Mouse (Mus musculus) macrophage (primary cell): Measurements from ENCODE around the gene Lrrc8b. TPM values are rescaled to one million over a fixed set of nuclear protein-coding genes. Genes with fewer than 3 reads are reported as not detected.

Source experiments
- H3K27ac ChIP-seq: fragments of 350-480 bp; formaldehyde crosslinking; 2 replicates; pipeline ENCODE4 v1.9.0; 2021
- H3K36me3 ChIP-seq: fragments of 350-480 bp; formaldehyde crosslinking; 2 replicates; pipeline ENCODE4 v1.9.0; 2021; ENCODE audit errors: inconsistent target
- H3K4me3 ChIP-seq: fragments of 350-480 bp; formaldehyde crosslinking; 2 replicates; pipeline ENCODE4 v1.9.0; 2021; ENCODE audit errors: inconsistent target
- H3K79me2 ChIP-seq: fragments of 350-480 bp; formaldehyde crosslinking; 2 replicates; pipeline ENCODE4 v1.9.0; 2021; ENCODE audit errors: inconsistent target
- WGBS: methylation state at CpG from one replicate; pipeline ENCODE4 v1.1.7; 2026; ENCODE audit warnings: inconsistent platforms; ENCODE audit not compliant: missing documents; 5-methylcytosine and 5-hydroxymethylcytosine counted together
- polyA plus RNA-seq: library from polyadenylated mRNA; stranded (reverse); fragments of 250-400 nt; gene quantifications from 3 replicates; pipeline ENCODE4 v1.2.4, GENCODE M21; 2018; ENCODE audit warnings: inconsistent platforms

The Lrrc8b gene
- polyA plus RNA-seq, 1 experiment from 2014 or later, result 4.6 TPM

- WGBS, result 79% methylated on average over 3 of the region's 3 CpGs
- H3K4me3 ChIP-seq, result no peak overlapping the region
These were observed 85.6 kb downstream of the Lrrc8b start for GRCm38 (mm10) chr5:105501136-105501535.

GRCm38 (mm10) chr5:105508813-105509212 lies 93.2 kb downstream of the Lrrc8b start:
- no peaks in the 10 kb centered on the region for H3K79me2 ChIP-seq
- H3K4me3 ChIP-seq, result no peak overlapping the region
- H3K27ac ChIP-seq, result no peak overlapping the region
- 94% methylated on average over 6 of the region's 6 CpGs for WGBS
- no peaks in the 10 kb centered on the region for H3K36me3 ChIP-seq

More at GRCm38 (mm10) chr5:105501136-105501535, 85.6 kb downstream of the Lrrc8b start:
- H3K79me2 ChIP-seq, result no peaks in the 10 kb centered on the region
- no peaks in the 10 kb centered on the region for H3K36me3 ChIP-seq
- no peak overlapping the region for H3K27ac ChIP-seq

DNA sequence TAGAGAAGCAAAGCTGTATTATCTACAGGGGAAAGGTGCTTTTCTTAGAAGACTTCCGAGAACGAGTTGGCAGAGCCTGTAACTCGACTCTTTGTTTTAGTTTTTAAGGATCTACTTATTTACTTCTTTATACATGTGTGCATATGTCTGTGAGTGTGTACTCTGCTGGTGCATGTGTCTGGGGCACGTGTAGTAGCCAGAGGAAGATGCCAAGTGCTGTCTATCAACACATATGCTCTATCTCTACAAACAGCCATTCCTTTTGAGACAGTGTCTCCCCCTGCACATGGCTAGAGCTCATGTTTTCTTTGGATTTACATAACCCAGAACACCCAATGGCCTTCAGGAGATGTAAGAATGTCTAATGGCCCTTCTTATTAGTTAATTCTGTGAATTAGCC lies 96.7 kb downstream of the Lrrc8b start:
- Histone ChIP-seq H3K79me2 (no peaks in the 10 kb centered on the region), H3K36me3 (no peaks in the 10 kb centered on the region), H3K27ac (no peak overlapping the region), H3K4me3 (no peak overlapping the region)
- 86% methylated on average over 4 of the region's 4 CpGs for whole genome bisulfite sequencing

DNA sequence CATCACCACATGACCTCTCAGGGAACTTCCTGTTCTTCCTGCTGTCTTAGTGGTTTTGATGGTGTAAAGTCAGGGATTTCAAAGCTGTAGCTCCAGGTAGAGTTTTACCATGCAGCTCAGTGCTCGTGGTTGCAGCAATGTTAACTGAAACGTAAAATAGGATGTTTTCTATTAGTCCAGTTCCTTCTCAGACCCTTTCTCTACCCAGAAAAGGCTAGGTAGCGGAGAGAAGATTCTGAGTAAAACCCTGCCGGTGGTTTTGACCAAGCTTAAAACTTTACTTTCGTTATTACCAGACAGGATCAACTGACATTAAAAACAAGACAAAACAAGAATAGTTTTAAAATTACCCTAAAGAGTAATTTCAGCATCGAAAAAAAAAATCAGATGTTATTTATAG lies 100.0 kb downstream of the Lrrc8b start:
- Histone ChIP-seq H3K79me2 (peaks cover 9% of the 10 kb centered on the region), H3K36me3 (no peaks in the 10 kb centered on the region), H3K4me3 (no peak overlapping the region), H3K27ac (no peak overlapping the region)
- WGBS, result 29% methylated on average over 6 of the region's 6 CpGs

- Histone ChIP-seq H3K79me2 (peaks cover 17% of the 10 kb centered on the region), H3K27ac (no peak overlapping the region), H3K36me3 (no peaks in the 10 kb centered on the region), H3K4me3 (no peak overlapping the region)
- WGBS, result 91% methylated on average over 3 of the region's 3 CpGs
These were observed 100.7 kb downstream of the Lrrc8b start for GRCm38 (mm10) chr5:105516290-105516689.

- H3K36me3 ChIP-seq, result no peaks in the 10 kb centered on the region
- peaks cover 33% of the 10 kb centered on the region for H3K79me2 ChIP-seq
- WGBS, result 28% methylated on average over 5 of the region's 7 CpGs
- no peak overlapping the region for H3K27ac ChIP-seq
- peak overlapping the region; percentile 61; the same call in 1 of the 2 replicates for H3K4me3 ChIP-seq
These were observed 102.5 kb downstream of the Lrrc8b start for GRCm38 (mm10) chr5:105517992-105518625.

GRCm38 (mm10) chr5:105518626-105519095 lies 103.1 kb downstream of the Lrrc8b start:
- H3K27ac ChIP-seq, result peak overlapping the region; percentile 71
- peaks cover 39% of the 10 kb centered on the region for H3K79me2 ChIP-seq
- peak overlapping the region; percentile 61 for H3K4me3 ChIP-seq
- H3K36me3 ChIP-seq, result no peaks in the 10 kb centered on the region
- under 1% methylated on average over 16 of the region's 16 CpGs for WGBS

- peak within 1 kb of the TSS; percentile 71 for H3K27ac ChIP-seq
- peak within 1 kb of the TSS; percentile 68 for H3K4me3 ChIP-seq
- no peaks in the 10 kb centered on the region for H3K36me3 ChIP-seq
- WGBS, result 1% methylated on average over 93 of the region's 93 CpGs
- peaks cover 45% of the 10 kb centered on the region for H3K79me2 ChIP-seq
These were observed 103.8 kb downstream of the Lrrc8b start, which contains the start of gene Lrrc8c for GRCm38 (mm10) chr5:105519096-105519975. Lrrc8c (plus strand) TSS chr5:105519388.

GRCm38 (mm10) chr5:105519976-105520300 lies 104.4 kb downstream of the Lrrc8b start:
- peak overlapping the region; percentile 68 for H3K4me3 ChIP-seq
- peak overlapping the region; percentile 8; the same call in 1 of the 2 replicates for H3K27ac ChIP-seq
- peaks cover 51% of the 10 kb centered on the region for H3K79me2 ChIP-seq
- 7% methylated on average over 4 of the region's 5 CpGs for WGBS
- no peaks in the 10 kb centered on the region for H3K36me3 ChIP-seq

DNA sequence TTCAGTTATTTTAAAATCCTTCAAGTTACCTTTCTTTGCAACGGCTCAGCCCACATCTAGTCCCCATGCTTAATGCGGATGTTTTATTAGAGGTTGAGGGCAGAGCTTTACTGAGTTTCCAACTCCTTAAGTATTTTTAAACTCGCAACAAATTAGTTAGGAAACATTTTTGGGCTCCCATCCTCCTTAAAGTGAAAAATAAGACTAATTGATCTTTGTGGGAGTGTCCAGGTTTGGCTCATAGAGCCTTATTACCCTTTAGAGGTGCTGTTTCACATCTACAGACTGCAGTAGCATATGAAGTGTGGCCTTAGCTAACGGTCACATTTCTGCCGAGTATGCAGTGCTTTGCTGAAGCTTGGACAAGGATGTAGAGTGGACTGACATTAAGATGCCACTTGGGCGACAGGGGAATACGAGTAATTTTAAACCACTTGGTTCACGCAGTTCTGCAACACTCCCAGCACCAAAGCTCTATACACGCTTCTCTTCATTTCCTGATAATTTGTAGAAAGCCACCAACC lies 104.9 kb downstream of the Lrrc8b start:
- Histone ChIP-seq H3K79me2 (peaks cover 51% of the 10 kb centered on the region), H3K27ac (no peak overlapping the region), H3K4me3 (peak overlapping the region; percentile 68), H3K36me3 (no peaks in the 10 kb centered on the region)
- 29% methylated on average over 9 of the region's 9 CpGs for WGBS

GRCm38 (mm10) chr5:105523452-105523851 lies 107.9 kb downstream of the Lrrc8b start:
- Histone ChIP-seq H3K79me2 (peaks cover 57% of the 10 kb centered on the region), H3K4me3 (no peak overlapping the region), H3K27ac (no peak overlapping the region), H3K36me3 (no peaks in the 10 kb centered on the region)
- WGBS, result 69% methylated on average over 3 of the region's 3 CpGs

DNA sequence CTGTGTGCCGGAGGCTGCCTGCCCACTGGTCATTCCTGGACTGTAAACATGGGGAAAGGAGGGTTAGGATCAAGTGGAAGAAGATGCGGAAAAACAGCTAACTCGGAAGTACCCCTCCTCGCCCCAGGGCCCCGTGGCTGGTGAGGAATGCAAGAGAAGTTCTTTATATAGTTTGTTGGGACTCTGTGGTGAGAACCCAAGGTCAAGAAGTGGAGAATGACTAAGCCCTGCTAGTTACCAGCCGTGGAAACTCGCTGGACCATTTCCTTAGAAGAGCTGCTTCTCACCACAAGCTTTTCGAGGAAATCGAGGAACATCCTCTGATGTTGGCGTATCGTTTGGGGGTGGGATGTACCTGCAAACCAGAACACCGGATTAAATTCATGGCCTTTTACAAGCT lies 109.4 kb downstream of the Lrrc8b start:
- H3K36me3 ChIP-seq, result no peaks in the 10 kb centered on the region
- H3K27ac ChIP-seq, result no peak overlapping the region
- 87% methylated on average over 12 of the region's 12 CpGs for WGBS
- peaks cover 62% of the 10 kb centered on the region for H3K79me2 ChIP-seq
- no peak overlapping the region for H3K4me3 ChIP-seq

- Histone ChIP-seq H3K79me2 (peaks cover 57% of the 10 kb centered on the region), H3K36me3 (no peaks in the 10 kb centered on the region), H3K27ac (no peak overlapping the region), H3K4me3 (no peak overlapping the region)
- 94% methylated on average over 4 of the region's 4 CpGs for WGBS
These were observed 110.6 kb downstream of the Lrrc8b start for GRCm38 (mm10) chr5:105526107-105526645.

- Histone ChIP-seq H3K27ac (no peak overlapping the region), H3K4me3 (no peak overlapping the region), H3K36me3 (no peaks in the 10 kb centered on the region), H3K79me2 (peaks cover 57% of the 10 kb centered on the region; the same call in 1 of the 2 replicates)
- 90% methylated on average over 9 of the region's 9 CpGs for WGBS
These were observed 111.2 kb downstream of the Lrrc8b start for GRCm38 (mm10) chr5:105526766-105527165.
